Mouse (Mus musculus): ENCODE measurements around the gene E130311K13Rik.

The E130311K13Rik gene

DNA sequence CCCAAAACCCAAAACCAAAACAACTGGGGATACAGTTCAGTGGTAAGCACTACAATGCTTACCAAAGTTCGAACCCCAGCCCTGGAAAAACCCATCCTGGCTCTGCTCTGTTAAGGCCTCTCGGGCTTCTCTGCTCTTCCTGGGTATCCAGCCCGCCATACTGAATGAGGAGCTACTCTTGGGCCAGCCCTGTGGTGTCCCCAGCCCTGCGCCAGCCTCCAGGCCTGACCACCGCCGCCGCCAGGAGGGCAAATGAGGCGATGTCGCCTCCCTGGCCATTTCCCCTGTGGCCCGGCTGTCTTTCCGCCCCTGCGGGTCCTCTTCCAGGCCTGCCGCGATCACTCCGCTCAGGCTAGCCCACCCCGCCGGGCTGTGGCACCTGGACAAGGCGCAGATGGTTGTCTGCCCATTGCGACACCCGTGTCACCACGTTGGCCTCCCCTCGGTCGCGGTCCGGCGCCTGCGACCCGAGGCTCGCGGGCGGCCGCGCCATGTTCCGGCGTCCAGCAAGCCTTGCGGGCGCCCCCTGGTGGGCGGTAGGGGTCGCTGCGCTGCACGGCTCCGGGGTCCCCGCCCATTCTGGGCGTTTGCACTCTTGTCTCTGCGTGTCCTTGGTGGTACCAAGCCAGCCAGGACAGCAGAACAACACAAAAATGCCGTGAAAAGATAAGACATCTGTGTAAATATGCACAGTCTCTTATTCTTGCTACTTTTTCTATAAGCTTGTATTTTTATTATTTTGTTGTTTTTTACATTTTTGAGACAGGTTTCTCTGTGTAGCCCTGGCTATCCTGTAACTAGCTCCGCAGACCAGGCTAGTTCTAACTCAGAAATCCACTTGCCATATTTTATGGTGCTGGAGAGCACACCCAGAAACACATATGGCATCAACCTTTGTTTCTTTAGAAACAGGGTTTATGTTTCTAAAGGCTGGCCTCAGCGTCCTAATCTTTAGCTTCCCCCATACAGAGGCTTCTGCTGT is at the start of gene E130311K13Rik:
Gene E130311K13Rik, minus strand, starts transcription at position 595 of the 982 bp plus-strand sequence.
- peak; percentile 89 for DNase-seq (ENCODE audit: low read depth)

DNA sequence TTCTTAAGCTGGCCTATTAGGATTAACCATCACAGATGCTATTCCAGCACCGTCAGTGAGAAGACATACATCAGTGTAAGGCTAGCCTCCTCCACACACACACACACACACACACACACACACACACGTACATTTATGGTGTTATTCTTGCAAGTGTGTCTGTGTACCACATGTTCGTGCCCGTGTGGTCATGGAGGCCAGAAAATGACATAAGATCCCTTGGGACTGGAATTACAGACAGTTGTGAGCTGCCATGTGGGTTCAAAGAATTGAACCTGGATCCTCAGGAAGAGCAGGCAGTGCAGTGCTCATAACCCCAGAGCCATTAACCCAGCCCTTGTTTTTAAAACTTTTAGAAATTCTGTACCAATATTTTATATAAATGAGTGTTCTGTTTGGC is 48.6 kb upstream of the E130311K13Rik start:
- DNase-seq (ENCODE audit: low read depth), result no peak

DNA sequence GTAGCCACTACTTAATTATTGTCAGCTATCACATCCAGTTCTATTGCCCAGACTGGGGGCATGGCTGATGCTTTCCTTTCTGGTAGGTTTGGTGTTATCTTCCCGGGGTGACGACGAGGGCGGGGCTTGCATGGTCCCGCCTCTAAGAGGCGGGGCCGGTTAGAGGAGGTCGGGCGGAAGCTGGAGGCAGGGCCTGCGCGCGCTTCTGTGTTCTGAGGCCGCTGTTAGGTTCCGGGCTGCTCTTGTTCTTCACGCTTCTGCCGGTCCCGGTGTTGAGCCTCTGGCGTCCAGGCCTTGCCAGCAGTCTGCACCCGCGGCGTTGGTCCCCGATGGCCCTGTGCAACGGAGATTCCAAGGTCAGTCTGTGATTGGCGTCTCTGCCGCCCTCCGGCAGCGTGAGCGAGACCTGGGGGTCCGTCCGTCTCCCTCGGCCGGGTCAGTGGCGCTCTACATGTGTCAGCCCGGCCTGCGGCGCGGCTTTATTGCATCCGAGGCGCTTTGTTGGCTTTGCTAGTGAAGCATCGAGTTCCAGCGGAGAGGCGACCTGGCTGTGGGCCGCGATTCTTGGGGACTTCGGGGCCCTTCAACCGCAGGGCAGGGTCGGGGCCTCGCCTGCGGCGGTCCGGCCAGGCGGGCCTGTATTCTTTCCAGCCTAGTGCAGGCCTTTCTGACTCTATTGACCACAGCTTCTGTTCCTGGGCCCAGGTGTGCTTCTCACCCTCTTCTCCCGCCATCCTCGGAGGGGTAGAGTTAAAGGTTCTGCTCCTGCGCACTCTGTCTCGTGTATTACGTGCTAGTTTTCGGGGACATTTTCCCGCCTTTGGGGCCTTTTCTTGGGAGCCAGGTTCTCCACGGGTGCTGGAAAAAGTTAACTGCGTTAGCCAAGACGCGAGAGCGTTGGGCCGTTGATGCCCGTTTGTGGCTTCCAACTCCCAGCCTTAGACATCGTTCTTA is 47.0 kb upstream of the E130311K13Rik start, which contains the start of gene Gmps:
Gene Gmps, plus strand, starts transcription at position 152 of the 954 bp plus-strand sequence.
- DNase-seq (ENCODE audit: low read depth), result peak; percentile 98

DNA sequence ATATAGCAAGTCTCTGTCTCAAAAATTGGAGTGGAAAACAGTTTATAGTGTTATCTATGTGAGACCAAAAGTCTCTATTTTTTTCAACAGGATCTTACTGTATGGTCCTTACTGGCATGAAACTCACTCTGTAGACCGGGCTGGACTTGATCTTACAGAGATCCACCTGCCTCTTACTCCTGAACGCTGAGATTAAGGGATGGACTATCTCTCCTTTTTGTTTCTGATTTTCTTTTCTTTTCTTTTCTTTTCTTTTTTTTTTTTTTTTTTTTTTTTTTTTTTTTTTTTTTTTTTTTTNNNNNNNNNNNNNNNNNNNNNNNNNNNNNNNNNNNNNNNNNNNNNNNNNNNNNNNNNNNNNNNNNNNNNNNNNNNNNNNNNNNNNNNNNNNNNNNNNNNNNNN is 36.7 kb upstream of the E130311K13Rik start:
- DNase-seq (ENCODE audit: low read depth), result no peak

DNA sequence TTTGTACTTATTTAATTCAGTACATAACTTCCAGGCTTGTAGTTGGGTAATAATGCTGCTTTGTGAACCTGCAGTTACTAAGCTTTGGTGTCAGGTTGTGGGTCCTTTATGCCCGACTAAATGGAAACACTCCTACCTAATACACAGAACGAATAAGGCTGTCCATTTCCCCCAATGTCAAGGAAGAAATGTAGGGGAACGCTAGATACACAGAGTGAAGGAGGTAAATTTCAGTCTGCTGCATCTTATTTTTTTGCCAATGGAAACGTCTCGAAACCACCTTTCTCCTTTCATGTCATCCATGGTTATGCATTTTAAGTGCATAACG is 35.6 kb upstream of the E130311K13Rik start:
- no peak for DNase-seq (ENCODE audit: low read depth)

DNA sequence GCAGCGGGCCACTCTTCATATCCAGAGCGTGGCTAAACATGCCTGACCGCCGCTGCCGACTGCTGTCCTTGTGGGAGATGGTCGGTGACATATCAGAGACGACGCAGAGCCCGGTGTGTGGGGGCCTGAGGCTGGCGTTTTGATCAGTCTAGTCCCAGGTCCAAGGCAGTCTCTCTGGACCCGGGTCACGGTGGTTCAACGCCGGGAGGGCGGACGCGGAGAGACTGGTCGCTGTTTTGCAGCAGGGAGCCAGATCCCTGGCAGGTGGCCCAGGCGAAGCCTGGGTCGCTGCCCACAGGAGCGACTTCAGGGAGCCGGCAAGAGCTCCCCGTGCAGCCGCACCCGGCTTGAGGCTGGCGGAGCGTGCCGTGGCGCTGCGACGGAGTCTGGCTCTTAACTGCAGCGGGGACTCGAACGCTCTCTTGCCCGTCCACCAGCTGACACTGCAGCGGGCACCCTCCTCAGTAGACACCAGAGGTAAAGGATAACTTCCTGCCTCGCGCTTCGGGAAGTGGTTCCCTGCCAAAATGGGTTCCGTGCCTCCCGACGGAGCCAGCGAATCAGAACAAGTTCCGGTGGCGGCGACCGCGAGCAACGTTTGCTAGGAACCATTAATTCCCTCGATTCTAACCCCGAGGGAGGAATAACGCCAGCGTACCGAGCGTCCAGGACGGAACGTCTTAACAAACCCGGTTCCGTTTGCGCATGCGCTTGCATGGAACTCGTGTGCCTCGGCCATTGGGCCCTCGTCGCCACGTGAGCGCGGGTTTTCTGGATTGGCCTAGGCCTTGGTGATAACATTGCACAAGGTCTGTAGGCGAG is 35.0 kb upstream of the E130311K13Rik start, which contains the start of gene Slc33a1:
Gene Slc33a1, minus strand, starts transcription at position 669 of the 822 bp plus-strand sequence.
- peak; percentile 100 for DNase-seq (ENCODE audit: low read depth)

DNA sequence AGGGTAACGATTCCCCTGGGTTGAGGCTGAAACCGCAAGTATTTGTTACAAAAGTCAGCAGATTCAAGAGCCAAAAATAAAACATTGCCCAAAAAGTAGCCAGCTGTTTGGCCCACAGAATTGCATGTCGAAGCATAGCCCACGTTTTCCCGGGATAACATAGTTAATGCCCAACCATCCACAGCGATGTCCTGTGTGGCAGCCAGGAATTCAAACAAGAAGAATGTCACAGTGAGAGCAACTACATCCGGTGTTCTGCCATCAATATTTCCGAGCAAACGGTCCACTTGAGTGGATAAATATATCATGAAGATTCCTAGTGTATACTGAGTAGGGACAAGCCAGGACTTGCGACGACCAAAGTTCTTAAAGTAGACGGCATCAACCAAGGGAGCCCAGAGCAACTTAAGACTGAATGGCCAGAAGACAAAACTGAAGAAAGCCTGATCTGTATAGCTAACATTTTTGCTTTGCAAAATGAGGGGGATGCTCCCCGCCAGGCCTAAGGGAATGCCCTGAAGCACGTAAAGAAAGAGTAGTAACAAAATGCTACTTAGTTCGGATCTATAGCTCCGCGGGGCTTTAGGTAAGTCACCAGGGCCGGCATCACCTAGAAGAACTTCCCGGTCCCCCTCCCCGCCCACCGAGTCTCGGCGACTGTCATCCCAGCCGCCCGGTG is 34.3 kb upstream of the E130311K13Rik start:
- DNase-seq (ENCODE audit: low read depth), result peak; percentile 48

DNA sequence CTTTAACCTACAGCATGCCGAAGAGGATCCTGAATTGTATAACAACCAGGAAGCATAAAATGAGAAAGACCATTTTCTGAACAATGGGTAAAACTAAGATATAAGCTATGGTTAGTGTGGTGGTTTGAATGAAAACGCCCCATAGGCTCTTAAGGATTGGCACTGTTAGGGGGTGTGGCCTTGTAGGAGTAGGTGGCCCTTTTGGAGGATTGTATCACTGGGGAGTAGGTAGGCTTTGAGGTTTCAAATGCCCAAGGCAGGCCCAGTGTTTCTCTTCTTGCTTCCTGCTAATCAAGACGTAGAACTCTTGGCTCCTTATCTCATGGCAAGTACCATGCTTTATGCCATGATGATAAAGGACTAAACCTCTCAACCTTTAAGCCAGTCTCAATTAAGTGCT is 20.6 kb upstream of the E130311K13Rik start:
- DNase-seq (ENCODE audit: low read depth), result no peak

DNA sequence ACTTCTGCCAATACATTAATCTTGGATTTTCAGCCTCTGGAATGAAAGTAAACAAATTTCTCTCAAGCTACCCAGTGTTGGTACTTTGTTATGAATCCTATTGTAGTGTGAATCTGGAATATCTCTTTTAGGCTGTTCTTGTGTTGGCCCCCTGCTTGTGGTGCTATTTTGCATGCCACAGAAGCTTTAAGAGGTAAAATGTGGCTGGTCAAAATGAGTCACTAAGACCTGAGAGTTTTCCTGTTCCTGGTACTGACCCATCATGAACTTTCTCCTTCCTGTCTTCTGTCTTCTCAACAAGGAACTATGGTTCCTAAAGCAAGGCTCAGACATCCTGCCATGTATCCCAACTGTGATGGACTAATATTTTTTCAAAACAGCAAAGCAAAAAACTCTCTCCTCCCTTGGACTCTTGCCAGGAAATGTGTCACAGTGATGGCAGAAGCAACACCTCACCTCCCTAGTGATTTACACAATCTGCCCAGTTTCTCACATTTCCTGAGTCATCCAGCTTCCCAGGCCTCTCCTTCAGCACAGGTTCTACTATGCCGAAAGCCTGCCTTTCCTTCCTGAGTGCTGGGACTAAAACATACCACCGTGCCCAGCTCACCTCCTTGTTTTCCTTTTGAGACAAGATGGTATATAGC is 12.1 kb upstream of the E130311K13Rik start:
- DNase-seq (ENCODE audit: low read depth), result no peak

DNA sequence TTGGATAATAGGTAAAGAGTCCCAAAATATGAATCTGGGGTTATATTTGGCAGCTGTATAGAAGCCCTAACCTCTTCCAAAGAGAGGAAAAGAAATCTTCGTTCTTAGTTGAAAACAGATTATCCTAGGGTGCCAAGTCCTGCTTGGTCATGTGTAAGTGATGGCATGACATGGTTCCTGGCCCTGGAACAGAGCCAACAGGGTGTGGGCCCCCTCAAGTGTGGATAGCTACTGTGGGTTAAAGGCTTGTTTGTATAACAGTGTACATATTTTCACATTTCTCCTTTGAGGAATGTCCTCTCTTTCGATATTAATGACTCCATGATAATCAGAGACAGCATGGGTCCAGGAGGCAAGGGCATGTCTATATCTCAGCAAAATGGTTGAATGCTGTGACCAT is 9.7 kb upstream of the E130311K13Rik start:
- DNase-seq (ENCODE audit: low read depth), result no peak

DNA sequence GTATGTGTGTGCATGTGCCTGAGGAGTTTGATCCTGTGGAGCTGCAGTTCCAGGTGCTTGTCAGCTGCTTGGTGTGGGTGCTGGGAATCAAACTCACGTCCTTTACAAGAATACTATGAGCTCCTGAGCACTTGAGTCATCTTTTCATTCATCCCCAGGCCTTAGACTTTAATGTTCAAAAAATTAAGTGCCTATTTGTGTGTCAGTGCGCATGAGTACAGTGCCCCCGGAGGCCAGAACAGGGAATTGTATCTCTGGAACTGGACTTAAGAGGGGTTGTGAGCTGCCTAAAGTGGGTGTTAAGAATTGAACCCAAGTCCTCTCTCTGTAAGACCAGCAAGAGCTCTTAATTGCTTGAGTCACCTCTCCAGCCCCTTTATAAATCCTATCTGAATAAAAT is 9.6 kb downstream of the E130311K13Rik start:
- peak; percentile 50 for DNase-seq (ENCODE audit: low read depth)

DNA sequence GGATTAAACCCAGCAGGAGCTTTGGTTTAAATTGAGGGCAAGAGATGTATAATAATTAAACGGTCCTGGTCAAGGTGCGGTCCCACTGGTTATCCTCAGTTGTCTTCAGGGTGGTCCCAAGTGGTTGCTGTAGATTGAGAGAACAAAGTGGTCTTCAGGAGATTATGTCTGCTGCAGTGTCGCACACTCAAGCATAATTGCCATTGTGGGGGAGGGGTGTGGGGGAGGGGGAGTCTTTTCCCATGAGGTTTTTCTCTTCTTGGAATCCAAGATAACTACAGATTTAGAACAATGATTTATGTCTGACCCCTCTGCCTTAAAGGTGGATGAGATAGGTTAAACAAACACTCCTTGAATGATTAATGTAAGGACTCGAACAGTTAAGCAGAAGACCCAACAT is 19.0 kb downstream of the E130311K13Rik start:
- DNase-seq (ENCODE audit: low read depth), result no peak

DNA sequence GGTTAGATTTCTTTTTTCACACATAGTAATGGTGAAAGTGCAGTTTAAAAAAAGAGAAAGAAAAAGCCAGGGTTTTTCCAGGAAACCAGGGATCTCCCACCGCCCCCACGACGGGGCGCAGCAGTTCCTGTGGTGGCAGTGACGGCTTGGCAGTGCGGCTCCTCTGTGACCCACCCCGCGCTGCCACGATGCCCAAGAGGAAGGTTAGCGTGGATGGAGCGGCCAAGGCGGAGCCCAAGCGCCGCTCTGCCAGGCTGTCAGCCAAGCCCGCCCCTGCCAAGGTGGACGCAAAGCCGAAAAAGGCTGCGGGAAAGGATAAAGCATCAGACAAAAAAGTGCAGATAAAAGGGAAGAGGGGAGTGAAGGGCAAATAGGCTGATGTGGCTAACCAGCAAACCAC is 24.0 kb downstream of the E130311K13Rik start:
- DNase-seq (ENCODE audit: low read depth), result no peak

DNA sequence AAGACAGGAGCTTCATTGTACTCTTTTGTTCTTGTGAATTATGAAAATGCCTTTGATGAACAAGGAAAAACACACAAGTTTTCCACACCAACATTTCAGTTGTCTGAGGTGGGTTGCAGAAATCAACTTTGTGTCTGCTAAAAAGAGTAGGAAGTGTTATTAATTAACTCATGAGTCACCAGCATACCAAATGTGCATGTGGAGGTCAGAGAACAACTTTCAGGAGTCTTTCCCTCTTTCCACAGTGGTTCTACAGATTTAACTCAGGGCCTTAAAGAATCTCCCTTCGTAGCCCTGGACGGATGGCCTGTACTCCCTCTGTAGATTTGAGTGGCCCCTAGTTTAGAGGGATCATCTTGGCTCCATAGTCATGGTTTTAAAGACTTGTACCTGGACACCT is 25.1 kb downstream of the E130311K13Rik start:
- no peak for DNase-seq (ENCODE audit: low read depth)

DNA sequence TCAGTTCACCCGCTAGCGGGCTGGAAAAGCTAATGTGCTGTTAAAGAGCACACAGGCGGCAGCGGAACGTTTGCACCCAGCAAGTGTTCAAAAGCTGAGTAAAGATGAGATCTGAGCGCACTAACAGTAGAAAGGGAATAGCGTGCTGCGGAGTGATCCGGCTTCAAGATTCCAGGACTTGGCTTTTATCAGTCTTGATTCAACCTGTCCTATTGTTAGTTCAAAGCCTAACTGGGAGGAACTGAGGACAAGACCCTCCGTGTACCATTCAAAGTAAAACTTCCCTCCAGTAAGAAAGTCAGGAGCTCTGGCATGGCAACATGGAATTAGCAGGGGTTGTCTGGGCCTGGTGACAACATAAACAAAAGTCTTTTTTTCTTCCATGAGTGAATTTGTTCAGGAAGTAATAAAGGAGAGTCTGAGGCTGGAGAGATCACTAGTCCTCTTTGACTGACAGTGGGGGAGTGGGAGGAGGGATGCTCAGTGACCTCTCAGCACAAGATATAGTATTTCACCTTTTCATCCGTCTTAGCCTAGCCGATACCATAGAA is 29.2 kb downstream of the E130311K13Rik start:
- no peak for DNase-seq (ENCODE audit: low read depth)

DNA sequence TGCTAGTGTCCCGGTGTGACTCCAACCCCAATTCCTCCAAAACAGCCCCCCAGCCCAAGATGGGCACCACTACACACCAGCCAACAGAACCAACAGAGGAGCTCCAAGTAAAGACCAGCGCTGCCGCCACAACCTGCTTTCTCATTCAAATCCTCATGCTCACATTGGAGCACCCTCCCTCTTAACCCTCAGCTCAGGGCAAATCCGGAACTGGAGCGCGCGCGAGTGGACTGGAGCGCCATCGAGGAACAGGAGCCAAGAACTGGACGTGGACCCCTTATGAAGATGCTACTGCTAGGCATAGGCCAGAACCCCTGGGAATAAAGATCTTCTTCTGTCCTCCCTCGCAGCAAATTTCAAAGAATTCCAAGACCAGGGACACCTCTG is 30.0 kb downstream of the E130311K13Rik start, which contains the start of gene Plch1:
Gene Plch1, minus strand, starts transcription at position 164 of the 387 bp plus-strand sequence.
- DNase-seq (ENCODE audit: low read depth), result peak; percentile 3

DNA sequence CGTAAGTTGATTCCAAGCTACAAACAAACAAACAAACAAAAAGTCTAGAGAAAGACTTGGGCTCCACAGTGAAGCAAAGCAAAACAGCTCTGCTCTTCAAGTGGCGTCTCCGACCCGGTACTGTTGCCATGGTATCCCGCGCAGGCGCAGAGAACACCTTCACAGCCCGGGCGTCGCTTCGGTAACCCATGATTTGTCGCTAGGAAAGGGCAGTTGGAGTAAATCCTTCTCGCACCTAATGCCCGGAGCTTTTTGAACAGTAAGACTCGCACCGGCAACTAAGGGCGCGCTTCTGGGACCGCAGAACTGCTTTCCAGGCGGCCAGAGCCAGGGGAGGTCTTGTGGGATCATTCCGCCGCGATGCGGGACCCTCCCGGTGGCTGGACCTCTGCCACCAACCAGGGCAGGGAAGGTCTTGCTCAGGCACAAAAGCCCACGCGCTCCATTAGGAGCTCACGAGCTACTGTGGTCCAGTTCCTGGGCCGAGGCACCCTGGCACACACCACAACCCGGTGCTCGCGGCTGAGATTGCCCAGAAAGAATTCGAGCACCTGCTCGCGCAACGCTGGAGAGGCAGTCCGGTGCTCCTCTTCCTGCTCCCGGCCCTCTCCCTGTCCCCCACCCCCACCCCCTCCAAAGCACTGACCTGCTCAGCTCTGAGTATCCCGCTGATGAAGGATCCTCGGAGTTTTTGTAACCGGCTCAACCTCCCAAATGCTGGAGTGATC is 30.5 kb downstream of the E130311K13Rik start:
- DNase-seq (ENCODE audit: low read depth), result peak; percentile 39

DNA sequence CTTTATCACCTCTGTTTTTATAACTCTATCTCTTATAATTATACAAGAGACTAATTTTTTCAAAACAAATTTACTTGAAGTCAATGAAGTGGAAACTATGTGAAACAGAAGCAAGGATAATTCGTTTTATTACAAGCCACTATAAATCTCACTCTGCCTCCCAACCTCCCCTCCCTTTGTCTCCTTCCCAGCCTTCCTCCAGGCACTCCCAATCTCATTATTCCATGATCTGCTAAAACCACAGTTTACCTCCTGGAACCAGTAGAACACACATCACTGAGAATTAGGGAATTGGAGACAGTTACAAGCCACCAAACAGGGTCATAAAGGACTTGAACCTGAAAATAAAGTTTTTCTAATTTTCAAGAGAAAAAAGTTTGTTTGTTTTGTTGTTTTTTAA is 32.1 kb downstream of the E130311K13Rik start:
- no peak for DNase-seq (ENCODE audit: low read depth)

DNA sequence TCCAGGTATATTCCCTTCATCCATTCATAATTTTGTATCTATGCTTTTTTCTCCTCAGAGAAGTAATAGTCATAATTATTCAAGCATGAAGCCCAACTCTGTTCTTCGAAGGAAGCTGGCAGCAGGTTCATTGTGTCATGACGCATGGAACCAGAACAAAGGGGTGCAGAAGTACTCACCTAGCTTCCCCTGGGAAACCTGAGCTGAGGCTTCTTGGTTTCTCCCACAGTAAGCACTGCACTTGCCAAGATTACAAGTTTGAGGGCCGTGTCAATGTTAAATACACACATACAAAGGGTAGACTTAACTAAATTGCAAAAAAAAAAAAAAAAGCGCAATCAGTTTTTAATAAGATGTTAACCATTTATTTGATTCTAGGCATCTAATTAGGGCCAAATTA is 33.0 kb downstream of the E130311K13Rik start:
- DNase-seq (ENCODE audit: low read depth), result no peak

All from naive thymus-derived CD4-positive, alpha-beta T cell, adult 2 months (primary cell).